Mouse (Mus musculus) spleen, postnatal 36 days (tissue): Measurements from ENCODE around the gene Ap2s1.

Experiments used
- DNase-seq, 2 experiments: peaks; one replicate each; pipeline ENCODE4 v3.0.0; 2022; ENCODE audit warnings: low spot score in 2 of 2, mixed read lengths in 1 of 2

Gene Ap2s1

GRCm38 (mm10) chr7:16752016-16752415 lies 13.8 kb downstream of the Ap2s1 start:
- DNase-seq: no peak

DNA sequence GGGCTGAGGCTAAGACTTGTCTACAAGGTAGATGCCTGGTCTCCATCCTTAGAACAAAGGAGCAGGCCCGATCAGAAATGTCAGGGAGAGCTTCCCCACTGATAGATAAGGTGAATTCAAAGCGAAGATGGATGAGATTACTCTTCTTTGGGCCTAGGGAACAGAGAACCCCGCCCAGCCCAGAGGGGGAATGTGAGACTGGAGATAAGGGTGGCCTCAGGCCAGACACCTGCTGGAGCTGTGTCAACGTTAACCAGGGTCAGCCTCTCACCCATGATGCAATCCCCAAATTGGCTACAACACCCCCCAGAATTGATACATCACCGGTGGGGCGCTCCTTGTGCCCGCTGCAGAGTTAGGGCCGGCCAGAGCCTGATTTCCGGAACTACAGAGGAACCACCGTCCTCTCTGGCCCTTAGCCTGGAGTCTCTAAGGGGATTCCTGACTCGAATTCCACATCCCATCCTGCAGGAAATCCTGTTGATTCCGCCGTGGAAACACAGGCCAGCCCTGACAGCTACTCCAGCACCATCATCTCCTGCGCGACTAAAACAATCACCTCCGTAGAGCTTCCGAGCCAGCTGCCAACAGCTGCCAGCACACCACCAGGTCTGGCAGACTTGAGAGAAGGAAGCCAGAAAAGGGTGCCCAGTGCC lies 17.3 kb downstream of the Ap2s1 start:
- no peak for DNase-seq

- no peak for DNase-seq
Measured at GRCm38 (mm10) chr7:16758872-16759574, 20.8 kb downstream of the Ap2s1 start.

GRCm38 (mm10) chr7:16760292-16760691 lies 22.1 kb downstream of the Ap2s1 start:
- peak; percentile 40 to 47 for DNase-seq

GRCm38 (mm10) chr7:16761005-16761481 lies 22.8 kb downstream of the Ap2s1 start:
- DNase-seq: no peak

- DNase-seq: no peak
Measured at GRCm38 (mm10) chr7:16761630-16762029, 23.4 kb downstream of the Ap2s1 start.

GRCm38 (mm10) chr7:16763463-16764218 lies 25.4 kb downstream of the Ap2s1 start:
- DNase-seq: no peak

DNA sequence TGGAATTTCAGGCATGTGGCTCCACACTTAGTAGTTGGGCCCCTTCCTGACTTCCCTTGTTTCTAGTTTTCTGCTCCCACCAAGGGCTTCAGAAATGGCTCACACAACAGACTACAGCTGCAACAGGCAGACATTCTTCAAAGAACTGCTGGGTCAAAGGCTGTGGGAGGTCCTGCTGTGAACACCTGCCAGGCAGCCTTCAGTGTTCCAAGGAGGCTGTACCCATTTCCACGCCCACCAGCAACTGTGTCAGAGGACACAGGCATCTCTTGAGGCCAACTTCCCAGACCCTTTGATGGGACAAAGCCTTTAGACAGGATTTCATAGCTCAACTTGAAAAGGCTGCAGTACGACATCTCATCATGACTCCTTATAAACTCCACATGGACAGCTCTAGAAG lies 28.2 kb downstream of the Ap2s1 start:
- no peak for DNase-seq

GRCm38 (mm10) chr7:16775888-16776287 lies 37.7 kb downstream of the Ap2s1 start:
- no peak for DNase-seq

DNA sequence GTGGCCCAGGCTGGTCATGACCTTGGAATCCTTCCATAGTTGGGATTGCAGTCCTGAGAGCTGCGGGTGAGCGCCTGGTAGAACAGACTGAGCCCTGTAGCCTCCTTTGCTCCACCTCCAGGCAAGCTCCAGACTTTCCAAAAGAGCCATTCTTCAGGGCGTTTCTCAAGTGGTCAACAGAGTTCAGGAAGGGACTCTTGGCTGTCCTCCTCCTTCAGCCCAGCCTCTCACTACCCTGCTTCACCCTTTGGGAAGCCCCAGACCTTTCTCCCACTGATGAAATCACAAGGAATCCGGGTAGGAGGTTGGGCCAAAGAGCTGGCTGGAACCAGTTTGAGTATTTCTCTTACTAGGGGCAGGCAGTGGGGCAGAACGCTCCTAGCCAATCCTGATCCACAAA lies 41.9 kb downstream of the Ap2s1 start:
- peak; percentile 13 to 23 for DNase-seq

GRCm38 (mm10) chr7:16780825-16781554 lies 42.8 kb downstream of the Ap2s1 start, which contains the start of gene Slc1a5:
Gene Slc1a5 (plus strand): TSS chr7:16781340.
- peak; percentile 96 to 98 for DNase-seq

GRCm38 (mm10) chr7:16781555-16781815 lies 43.3 kb downstream of the Ap2s1 start:
- no peak for DNase-seq

DNA sequence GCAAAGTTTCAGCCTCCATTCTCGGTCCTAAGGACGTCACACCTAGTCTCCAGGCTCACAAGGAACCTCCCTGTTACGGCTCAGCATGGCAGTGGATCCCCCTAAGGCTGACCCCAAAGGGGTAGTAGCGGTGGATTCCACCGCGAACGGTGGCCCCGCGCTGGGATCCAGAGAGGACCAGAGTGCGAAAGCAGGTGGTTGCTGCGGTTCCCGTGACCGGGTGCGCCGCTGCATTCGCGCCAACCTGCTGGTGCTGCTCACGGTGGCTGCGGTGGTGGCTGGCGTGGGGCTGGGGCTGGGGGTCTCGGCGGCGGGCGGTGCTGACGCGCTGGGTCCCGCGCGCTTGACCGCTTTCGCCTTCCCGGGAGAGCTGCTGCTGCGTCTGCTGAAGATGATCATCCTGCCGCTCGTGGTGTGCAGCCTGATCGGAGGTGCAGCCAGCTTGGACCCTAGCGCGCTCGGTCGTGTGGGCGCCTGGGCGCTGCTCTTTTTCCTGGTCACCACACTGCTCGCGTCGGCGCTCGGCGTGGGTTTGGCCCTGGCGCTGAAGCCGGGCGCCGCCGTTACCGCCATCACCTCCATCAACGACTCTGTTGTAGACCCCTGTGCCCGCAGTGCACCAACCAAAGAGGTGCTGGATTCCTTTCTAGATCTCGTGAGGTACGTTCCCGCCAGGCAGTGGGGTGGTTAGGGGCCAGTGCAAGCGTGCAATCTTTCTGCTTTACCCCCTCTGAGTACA lies 43.8 kb downstream of the Ap2s1 start:
- DNase-seq: peak; percentile 31 to 37

- DNase-seq: peak; percentile 25 to 40
Measured at GRCm38 (mm10) chr7:16782555-16783125, 44.4 kb downstream of the Ap2s1 start.

DNA sequence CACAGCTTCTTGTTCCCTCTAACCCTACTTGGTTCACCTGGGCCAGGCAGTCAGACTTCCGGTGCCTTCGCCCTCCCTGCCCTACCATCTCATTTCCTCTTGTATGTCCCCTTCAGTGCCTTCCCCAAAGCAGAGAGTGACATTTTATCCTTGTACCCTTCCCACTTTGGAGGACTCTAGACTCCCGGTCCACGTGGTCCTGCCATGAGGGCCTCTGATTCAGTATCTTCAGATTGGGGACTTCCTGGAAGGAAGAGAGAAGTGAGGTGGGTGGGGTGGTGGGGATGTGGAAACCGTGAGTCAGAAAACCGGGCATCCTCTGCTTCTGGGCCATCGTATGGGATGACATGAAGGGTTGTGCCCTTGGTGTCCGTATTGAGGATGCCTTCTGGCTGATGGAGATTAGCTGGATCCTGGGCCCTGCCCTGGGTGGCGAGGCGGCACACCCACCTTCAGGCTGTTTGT lies 45.0 kb downstream of the Ap2s1 start:
- DNase-seq: peak; percentile 65 to 82

GRCm38 (mm10) chr7:16783758-16784415 lies 45.7 kb downstream of the Ap2s1 start:
- peak; percentile 28 to 51 for DNase-seq

- DNase-seq: peak; percentile 60 to 61
Measured at GRCm38 (mm10) chr7:16784498-16784976, 46.3 kb downstream of the Ap2s1 start.

GRCm38 (mm10) chr7:16785541-16786083 lies 47.4 kb downstream of the Ap2s1 start:
- no peak for DNase-seq

DNA sequence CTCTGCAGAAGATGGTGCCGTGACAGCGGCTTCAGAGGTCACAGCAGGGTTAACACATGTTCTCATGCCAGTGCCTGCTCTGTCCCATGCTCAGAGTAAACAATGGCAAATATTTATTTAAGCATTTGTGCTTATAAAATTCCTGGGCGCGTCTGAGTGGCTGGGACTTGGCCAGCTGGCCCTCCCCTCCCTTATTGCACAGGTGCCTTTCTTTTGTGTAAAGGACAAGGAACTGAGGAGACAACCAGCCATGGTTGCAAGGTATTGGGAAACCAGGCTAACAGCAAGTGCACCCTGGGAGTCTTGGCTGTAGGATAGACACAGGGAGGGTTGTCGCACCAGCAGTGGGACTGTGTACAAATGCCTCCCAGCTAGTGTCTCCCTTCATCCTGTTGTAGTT lies 54.1 kb downstream of the Ap2s1 start:
- no peak for DNase-seq
